Mouse (Mus musculus): ENCODE measurements at regions not wholly inside any gene's neighbourhood (a gene's known extent, or its start where the extent isn't known, plus 50 kb on each side); places are given as distances from the start of the nearest gene placed in this dataset.

DNA sequence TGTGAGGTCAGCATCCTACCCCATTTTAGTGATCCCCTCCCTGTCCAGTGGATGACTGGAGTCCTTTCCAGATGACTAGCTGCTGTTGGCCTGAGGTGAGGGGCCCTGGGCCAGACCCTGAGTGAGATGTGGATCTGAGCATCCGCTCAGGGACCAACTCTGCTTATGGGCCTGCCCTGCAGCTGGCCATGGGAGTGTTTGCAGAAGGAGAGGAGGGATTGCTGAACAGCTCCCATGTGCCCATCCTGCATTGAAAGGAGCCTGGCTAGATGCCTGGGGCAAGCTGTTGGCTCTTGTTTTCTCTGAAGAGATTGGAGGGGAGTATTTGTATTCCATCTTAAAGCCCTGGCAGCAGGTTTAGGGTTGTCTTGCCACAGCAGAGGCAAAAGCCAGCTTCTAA lies 190.9 kb upstream of the Klf4 start:
- DNase-seq: no peak

DNA sequence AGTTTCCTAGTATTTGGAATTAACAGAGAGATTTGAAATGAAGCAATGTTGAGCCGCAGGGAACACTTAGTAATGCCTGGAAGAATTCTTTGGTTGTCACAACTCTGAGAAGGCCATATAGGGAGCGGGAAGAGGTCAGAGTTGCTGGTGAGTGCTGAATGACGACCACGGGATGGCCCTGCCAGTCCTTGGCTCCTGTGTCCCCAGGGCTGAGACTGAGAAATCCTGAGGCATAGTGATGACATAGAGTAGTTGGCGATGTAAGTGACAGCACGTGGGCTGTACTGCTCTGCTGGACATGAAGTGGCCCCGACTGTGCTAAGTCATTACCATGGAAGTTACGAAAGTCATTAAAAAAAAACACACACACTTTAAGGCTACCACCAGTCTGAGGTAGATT lies 190.1 kb upstream of the Klf4 start:
- DNase-seq: no peak

DNA sequence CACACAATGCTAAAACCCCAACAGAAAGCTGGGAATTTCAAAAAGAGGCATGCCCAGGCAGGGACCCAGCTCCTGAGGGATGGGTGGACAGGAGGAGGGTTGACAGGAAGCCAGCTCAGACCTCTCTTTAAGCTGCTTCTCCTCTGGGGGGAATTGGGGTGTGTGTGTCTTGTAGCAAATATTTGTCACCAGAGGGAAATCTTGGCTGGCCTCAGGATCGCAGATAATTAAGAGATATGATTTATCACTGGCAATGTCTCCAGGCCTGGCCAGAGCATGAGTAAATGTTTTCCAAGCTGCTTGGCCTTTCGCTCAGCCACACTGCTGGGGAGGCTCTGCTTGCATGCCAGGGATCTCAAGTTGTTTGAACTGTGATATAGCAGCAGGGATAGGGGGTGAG lies 189.6 kb upstream of the Klf4 start:
- DNase-seq: no peak

DNA sequence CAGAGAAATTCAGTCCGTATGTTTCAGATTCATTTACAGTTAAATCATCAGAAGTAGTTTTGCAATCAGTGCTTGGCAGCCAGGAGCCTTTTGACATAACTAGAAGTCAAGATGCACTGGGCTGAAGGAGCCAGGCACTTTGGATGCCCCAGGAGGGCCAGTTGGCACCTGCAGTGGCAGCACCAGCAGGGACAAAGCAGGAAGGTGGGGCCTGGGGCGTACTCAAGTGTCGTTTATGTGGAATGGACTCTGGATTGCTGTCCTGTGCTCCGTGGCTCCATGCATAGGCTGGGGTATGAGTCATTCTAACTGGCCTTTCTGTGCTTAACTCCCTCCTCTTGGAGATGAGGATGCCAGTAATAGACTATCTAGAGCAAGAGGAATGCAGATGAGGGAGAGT lies 186.2 kb upstream of the Klf4 start:
- no peak for DNase-seq

DNA sequence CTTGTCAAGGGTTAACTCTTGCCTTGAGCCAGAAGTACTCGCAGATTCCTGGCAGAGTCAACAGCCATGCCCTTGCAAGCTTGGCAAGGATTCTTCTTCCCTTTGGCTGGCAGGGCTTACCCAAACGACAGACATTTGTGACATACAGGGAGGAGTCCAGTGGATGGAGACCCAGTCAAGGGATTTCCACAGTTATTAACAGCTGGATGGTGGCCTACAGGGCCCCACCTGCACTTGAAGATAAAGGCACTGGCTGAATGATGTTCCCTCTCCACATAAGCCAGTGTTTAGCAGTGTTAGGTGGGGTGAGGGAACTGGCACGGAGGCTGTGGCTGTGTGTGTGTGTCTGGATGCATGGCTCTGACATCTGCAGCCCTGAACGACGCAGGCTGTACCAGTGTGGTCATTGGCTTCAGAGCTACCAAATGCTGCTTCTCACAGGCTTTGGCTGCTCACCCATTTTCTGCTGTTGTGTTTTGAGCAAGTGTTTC lies 183.9 kb upstream of the Klf4 start:
- DNase-seq: no peak

DNA sequence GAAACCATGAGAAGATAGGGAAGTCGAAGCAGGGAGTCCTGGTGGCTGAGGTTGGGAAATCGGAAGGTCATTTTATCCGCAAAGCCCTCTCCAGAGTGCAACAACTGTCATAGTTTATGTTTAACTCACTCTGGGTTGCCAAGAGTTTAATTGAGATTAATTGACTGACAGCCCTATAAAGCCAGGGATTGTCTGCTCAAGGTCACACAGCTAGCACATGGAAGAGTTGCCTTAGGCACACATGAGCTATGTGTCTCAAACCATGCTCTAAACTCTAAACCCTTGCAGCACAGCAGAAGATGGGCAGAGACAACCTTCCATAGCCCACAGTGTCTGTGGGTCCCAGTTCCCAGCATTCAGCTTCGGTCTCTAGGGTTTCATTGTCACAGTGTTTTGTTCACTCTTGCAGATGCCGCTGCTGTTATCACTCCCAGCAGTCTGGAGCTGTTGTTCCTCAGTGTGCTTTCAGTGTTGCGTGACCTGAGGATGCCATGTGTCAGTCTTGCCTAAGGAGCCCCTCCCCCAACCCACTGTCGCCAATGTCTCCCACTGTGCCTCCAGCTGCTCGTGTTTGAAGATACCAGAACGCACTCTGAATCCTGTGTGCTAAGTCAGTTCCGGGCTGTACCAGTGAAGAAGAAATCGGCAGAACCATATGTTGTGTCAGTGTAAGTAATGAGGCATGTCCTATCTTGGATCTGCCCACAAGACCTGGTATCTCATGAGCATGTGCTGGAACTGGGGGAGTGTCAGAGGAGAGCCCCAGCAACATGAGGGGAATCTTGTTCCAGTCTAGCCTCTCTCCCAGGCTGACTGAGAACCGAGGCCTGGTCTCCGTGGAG lies 179.5 kb upstream of the Klf4 start:
- no peak for DNase-seq

DNA sequence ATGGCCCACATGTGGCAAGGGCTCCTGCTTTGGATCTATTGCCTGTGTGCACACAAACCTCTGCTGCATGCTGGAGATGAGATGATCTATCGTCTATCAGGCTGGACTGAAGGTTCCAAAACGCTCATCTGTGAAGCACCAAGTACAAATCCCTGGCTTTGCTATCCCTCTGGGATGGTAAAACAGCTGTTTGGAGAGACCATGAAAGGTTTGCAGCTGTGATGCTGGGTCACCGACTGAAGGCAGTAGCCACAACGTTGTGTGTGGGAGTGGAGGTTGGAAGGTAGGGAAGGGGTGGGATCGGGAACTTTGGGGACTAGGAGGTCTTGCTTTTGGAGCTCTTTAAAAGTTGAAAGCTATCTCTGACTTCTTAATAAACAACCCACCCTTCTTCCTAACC lies 178.2 kb upstream of the Klf4 start:
- DNase-seq: no peak

DNA sequence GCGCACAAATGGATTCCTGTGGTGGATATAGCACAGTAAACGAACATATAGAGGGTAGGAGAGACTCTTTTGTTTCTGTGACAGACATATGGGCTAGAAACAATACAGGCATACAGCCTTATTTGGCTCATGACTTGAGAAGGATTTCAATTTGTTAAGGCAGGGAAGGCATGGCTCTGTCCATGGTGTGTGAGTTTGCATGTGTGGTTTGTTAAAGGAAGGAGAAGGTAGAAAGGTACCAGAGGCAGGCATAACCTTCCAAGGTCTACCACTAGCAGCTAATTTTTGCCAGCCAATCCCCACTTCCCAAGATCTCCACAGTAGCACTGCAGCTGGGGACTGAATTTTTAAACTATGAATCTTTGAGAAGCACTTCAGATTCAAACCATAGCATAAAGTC lies 176.5 kb upstream of the Klf4 start:
- no peak for DNase-seq

DNA sequence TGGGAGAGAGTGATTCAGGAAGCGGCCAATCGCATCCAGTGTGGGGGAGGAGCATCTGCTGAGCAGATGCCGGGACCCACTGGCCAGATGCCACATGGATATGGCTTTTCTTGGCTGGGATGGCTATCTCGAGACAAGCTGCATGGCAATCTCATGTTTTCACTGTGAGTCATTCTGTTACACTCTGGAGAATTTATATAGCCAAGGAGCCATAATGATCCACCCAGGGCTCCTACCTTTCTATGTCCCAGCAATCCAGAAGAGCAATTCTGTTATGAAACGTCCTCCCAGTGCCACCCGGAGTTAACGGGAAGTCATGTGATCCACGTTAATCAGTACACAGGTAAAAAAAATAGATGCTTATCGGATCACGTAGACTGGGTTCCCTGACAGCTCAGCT lies 175.7 kb upstream of the Klf4 start:
- no peak for DNase-seq

DNA sequence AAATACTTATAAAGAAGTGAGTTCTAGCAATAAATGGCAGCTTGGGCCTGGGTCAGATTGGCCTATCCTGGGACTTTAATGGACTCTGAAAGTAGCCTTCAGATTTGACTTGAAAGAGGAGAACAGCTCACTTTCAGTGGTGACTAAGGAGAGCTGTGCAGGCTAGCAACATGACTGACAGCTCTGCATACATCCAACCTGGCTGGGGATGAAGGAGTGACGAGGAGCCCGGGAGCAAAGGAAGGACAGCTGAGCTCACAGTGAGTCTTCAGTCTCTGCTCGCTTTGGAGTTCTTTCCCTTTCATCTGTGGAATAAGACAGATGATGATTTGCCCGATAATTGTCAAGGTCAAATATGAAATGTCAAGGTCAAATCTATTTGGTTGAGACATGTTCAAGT lies 172.7 kb upstream of the Klf4 start:
- DNase-seq: no peak

DNA sequence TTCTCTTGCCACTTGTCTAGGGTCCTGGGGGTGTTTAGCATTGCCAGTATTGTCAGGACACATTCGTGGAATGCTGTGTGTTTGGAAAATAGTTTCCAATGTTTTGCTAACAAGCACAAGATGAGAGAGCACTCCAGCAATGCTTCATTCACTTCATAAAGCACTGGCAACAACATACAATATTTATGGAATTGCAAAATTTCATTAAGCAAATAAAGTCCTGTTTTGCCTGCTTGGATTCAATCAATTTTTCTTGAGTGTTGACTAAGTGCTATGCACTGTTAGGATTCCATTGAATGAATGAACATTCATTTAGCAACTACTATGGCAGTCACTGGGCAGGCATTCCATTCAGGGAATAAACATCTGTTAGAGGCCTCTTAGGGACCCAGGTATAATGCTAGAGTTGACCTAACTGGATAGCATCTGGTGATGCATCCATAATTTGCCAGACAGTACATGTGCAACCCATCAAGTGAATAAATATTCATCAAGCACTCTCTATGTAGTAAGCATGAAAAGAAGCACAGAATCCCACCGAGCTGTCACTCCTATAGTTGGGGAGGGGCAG lies 171.2 kb upstream of the Klf4 start:
- DNase-seq: no peak

DNA sequence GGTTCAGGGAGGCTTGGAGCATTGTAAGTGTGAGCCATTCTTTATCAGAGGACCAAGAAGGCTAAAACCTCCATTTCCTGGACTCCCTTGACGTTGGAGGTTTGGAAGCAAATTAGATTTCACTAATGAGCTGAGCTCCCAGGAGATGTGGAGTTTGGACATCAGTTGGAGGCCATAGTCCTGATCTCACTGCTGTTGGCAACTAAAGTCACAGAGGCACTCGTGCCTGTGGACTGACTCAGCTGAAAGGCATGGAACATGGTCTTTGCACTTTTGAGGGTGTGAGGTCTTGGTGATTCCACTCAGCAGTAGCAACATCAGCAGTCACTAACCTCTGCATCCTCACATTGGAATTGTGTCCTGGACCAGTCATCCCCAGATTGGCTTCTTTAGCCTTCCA lies 169.1 kb upstream of the Klf4 start:
- no peak for DNase-seq

DNA sequence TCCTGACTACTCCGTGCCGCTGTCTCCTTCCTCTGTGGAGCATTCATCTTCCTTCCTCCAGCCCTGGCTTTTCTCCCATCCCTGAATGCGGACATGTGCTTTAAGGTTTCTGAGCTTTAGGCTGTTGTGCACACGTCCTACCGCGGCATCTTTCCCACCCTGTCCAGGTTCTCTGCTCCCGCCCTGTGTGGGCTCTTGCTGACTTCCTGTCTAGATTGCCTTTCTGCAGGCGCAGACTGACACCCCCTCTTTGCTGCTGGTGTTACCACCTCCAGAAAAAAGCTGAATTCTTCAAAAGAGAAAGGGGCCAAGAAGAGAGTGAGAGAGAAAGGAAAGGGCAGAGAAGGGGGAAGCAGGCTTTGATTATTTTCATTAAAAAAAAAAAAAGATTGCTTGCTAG lies 167.7 kb upstream of the Klf4 start:
- no peak for DNase-seq

DNA sequence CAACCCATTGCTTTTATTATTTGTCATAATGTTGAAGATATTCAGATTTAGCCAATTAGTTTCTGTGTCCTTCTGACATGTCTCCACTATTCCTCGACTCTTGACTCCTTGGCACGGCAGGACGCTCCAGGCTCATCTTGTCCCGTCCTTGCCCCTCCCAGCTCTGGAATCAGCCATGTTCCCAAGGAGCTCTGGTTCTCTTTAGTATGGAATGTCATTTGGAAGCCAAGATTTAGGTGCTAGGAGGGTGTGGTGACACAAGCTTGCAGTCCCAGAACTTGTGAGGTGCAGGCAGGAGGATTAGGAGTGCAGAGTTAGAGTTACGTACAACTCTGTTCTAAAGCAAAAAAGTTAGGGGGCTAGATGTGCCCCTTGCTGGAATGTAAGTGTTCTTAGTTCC lies 166.9 kb upstream of the Klf4 start:
- DNase-seq: no peak

DNA sequence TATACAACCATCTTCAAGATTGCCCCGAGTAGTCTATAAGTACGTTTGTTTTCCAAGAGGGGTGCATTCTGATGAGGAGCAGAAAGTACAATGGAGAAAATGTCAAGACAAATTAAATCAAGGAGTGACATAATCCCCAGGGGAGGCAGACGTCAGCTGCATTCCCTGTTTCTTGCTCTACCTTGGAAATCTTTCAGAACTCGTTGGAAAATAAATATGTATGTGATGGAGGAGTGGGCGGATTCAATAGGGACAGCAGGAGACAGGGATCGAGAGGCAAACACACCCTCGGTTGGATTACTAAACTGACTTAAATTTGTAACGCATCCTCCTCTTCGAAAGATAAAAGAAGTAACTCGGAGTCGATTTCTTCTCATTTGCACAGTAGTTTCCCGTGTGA lies 164.8 kb upstream of the Klf4 start:
- no peak for DNase-seq

DNA sequence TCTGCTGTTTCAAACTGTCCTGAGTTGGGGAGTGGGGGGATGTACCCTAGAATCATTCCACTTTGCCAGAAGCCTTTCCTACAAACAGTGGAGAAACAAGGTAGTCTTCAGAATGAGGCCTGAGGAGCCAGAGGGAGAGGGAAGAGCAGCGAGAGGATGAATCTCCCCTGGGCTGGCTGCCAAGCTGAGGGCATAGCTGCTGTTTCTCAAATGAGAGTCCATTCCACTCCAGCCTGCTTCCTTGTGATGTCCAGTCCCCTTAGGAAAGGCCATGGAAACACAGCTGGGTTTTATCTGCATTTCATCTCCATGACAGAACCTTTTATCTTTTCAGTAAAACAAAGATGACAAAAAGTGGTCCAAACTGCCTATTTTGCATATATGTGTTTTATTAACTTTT lies 164.2 kb upstream of the Klf4 start:
- no peak for DNase-seq

DNA sequence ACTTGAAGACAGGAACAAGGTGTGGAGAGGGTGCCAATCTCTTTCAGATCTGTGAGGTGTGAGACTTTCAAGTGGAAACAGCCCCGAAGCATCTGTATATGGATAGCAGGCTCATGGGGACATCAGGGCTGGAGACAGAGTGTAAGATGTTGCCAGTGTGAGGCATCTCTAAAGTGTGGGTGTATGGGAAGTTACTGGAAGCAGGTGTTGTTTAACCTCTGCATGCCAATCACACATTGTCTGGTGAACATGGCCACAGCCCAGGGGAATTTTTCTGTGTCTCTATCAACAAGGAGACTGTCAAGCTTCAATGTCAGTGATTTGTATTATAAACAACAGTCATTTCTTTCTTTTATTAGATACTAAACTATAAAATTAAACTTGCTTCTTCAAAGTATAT lies 163.0 kb upstream of the Klf4 start:
- no peak for DNase-seq

DNA sequence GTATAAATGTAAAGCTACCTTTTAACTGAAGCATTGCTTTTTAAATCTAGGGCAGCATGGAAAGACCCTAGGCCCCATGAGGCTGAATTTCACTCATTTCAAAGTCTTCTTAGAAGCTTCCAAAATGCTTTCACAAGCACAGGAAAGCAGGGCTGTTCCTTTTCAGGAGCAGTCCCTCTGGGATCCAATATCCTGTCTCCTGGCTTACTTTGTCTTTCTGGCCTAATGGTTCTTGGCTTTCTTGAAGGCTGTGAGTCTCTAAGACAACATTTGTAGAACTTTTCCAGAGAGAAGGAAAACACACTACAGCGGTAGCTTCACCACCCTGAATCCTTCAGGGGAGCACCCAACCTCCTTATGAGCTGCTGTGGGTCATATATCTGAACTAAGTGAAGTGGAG lies 157.2 kb upstream of the Klf4 start:
- no peak for DNase-seq

DNA sequence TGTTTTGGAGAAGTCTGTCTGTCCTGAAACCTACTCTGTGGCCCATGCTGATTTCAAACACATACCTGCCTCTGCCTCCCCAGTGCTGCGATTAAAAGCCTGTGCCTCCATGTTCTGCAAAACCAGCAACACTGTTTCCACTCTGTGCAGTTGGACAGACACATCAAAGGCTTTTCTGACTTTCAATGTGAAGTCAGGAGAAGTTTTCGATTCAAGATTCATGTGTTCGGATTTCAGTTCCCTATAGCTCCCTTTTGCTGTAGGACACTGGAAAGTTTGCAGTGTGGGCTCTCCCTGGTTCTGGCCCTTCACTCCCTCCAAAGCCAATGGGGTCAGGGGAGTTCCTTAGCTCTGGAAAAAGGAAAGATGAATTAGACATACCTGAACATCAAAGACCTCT lies 154.5 kb upstream of the Klf4 start:
- no peak for DNase-seq

DNA sequence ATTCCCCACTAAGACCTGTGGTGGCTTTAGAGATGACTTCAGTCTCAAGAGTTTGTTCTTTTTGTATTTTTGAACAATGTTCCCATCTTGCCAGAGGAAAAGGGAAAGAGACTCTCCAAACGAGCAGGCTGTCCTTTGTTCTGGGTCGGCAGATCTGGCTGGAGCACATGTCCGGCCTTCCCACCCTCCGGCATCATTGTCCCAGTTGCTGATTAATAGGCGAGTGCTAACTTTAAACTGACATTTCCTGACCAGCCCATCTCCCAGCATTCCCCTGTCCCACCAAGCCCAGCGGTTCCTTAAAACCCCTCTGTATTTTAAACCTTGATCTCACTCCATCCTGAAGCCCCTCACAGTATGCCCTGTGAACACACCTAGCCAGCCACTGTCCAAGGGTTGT lies 140.0 kb upstream of the Klf4 start:
- DNase-seq: no peak

DNA sequence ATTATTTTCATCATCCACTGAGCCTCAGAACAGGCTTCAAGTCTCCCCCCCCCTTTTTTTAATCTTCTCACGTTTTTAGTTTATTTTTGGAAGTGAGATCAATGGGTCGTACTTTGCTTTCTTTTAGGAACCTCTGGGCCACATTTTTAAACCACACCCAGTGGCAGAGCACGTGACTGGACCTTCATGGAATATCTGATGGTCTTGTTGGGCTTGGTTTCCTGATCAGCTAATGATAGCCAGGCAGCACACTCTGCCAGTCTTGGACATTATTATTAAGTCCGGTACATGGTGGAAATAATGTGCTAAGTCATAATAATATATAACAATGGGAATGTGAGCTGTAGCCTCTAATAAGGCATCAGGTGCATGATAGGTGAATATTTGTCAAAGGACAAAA lies 138.0 kb upstream of the Klf4 start:
- DNase-seq: no peak

DNA sequence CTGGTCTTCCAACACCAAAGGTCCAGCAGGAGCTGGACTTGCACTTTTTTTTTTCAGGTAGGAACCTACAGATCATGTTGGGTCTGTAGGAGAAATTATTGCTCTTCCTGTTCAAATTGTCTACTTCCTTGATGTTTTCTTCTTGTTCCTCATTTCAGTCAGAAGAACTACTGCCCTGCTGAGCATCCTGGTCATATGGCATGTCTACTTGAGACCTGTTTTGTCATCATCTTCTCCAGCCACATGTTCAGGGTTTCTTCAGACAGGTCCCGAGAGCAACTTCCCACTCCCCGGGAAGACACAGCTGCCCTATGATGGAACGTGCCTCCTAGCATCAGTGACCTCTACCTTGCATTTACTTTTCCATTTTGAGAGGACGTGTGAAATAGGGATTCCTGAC lies 132.6 kb upstream of the Klf4 start:
- no peak for DNase-seq

DNA sequence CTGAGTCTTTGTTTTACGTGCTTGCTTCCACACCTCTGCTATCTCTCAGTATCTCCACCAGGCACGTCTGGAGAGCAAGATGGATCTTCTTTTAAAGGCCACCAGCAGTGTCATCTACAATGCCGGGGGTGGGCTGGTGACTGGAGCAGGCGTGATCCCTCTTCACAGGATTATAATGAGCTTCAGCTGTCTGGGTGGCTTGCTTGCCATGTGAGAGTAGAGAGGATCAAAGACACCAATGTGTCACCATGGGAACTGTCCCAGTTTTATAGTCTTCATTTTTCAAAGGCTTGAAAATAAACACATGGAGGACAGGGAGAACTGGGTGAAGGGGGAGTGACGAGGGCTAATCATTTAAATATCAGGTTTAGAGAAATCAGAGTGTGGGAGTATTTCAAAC lies 131.6 kb upstream of the Klf4 start:
- no peak for DNase-seq

DNA sequence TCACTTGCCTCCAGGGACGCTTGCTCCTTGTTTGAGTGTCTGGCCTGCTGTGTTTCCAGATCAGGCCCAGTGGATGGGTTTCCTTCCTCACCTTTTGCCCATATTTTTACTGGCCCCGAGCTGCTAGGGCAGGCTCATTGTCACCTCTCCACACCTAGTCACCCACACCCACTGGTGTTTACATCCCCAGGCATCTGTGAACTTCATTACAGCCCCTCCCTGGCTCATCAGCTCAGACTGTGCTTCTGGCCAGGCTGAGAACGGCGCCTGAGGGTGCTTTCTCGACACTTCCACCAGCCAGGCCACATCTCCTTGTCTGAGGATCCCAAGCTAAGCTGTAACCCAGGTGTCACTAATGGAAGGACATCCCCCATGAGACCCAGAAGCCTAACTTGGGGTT lies 129.8 kb upstream of the Klf4 start:
- no peak for DNase-seq

DNA sequence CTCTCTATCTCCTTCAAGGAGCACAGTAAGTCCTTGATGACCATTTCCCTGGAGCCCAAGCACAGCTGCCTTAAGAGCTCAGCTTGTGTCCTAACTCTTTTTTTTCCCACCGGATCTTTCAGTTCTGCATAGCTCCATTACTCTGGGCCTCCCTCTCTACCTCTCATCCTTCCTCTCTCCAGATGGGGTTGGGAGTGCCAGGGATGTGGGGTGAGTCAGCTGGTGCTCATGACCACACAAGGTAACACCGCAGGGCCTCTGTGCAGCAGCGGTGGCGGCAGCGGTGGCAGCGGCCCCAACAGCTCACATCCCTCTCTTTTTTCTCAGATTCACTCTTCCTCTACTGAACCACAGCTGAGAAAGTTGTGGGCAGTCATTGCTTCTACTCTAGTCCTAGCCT lies 126.6 kb upstream of the Klf4 start:
- no peak for DNase-seq

Measured in thymus, postnatal 36 days (tissue).